Mouse (Mus musculus) cortical plate, adult 2 months (tissue): Measurements from ENCODE around the gene Hck. TPM values are rescaled to one million over a fixed set of nuclear protein-coding genes. Genes with fewer than 3 reads are reported as not detected.

Experiments used
- H3K27ac ChIP-seq: fragments of 200-500 bp; 2 replicates; pipeline ENCODE4 v1.5.1; 2012; ENCODE audit warnings: low read length, control low read depth, inconsistent platforms; ENCODE audit not compliant: insufficient read depth
- H3K4me1 ChIP-seq: fragments of 200-500 bp; 2 replicates; pipeline ENCODE4 v1.6.1; 2011; ENCODE audit warnings: low read length; ENCODE audit not compliant: control insufficient read depth, insufficient read depth
- H3K4me3 ChIP-seq: fragments of 200-500 bp; 2 replicates; pipeline ENCODE4 v1.5.1; 2011; ENCODE audit warnings: mild to moderate bottlenecking, low read length, control low read depth; ENCODE audit not compliant: insufficient read depth
- CTCF ChIP-seq: fragments of 200-500 bp; IDR thresholded peaks from 2 replicates; pipeline ENCODE4 v1.5.1; 2011; ENCODE audit warnings: mild to moderate bottlenecking, control low read depth, low read length; ENCODE audit not compliant: insufficient read depth; ENCODE audit errors: extremely low read depth
- POLR2A ChIP-seq: fragments of 200-500 bp; IDR thresholded peaks from 2 replicates; pipeline ENCODE4 v1.6.1; 2011; ENCODE audit warnings: mild to moderate bottlenecking, low read length, control low read depth; ENCODE audit not compliant: insufficient read depth; ENCODE audit errors: extremely low read depth
- polyA plus RNA-seq: library from polyadenylated mRNA; depleted of rRNA; stranded (reverse); fragments of >200 nt; gene quantifications from 2 replicates; pipeline ENCODE4 v1.2.3, GENCODE M21; 2012

Hck gene
- polyA plus RNA-seq, 1 experiment = 3.4 TPM

- H3K27ac ChIP-seq = no peak overlapping the region
- no peak for TF ChIP-seq CTCF
- TF ChIP-seq POLR2A = no peak
- H3K4me1 ChIP-seq = peaks cover 1% of the 10 kb centered on the region; the same call in 1 of the 2 replicates
- H3K4me3 ChIP-seq = no peak overlapping the region
Observed at GRCm38 (mm10) chr2:153167136-153167535, 58.9 kb downstream of the Hck start.

GRCm38 (mm10) chr2:153168134-153168820 is 60.0 kb downstream of the Hck start:
- Histone ChIP-seq H3K27ac (no peak overlapping the region), H3K4me1 (no peaks in the 10 kb centered on the region), H3K4me3 (no peak overlapping the region)
- TF ChIP-seq POLR2A (no peak), CTCF (no peak)

GRCm38 (mm10) chr2:153170490-153171224 is 62.4 kb downstream of the Hck start:
- TF ChIP-seq POLR2A = no peak

GRCm38 (mm10) chr2:153171966-153172365 is 63.7 kb downstream of the Hck start:
- H3K27ac ChIP-seq = no peak overlapping the region
- no peak for TF ChIP-seq CTCF
- no peak for TF ChIP-seq POLR2A
- no peaks in the 10 kb centered on the region for H3K4me1 ChIP-seq
- H3K4me3 ChIP-seq = no peak overlapping the region

More at GRCm38 (mm10) chr2:153170490-153171224, 62.4 kb downstream of the Hck start:
- Histone ChIP-seq H3K4me3 (no peak overlapping the region), H3K4me1 (no peaks in the 10 kb centered on the region), H3K27ac (no peak overlapping the region)

- Histone ChIP-seq H3K4me3 (no peak overlapping the region), H3K27ac (no peak overlapping the region), H3K4me1 (peaks cover 2% of the 10 kb centered on the region; the same call in 1 of the 2 replicates)
- TF ChIP-seq CTCF (no peak), POLR2A (no peak)
Observed at GRCm38 (mm10) chr2:153175995-153176570, 67.8 kb downstream of the Hck start.

- H3K27ac ChIP-seq = no peak overlapping the region
- H3K4me3 ChIP-seq = no peak overlapping the region
- H3K4me1 ChIP-seq = peaks cover 2% of the 10 kb centered on the region; the same call in 1 of the 2 replicates
- TF ChIP-seq POLR2A (no peak), CTCF (no peak)
Observed at GRCm38 (mm10) chr2:153177188-153177587, 68.9 kb downstream of the Hck start.

GRCm38 (mm10) chr2:153179126-153179860 is 71.0 kb downstream of the Hck start:
- no peak overlapping the region for H3K27ac ChIP-seq
- TF ChIP-seq POLR2A (no peak), CTCF (no peak)
- H3K4me3 ChIP-seq = no peak overlapping the region
- peaks cover 2% of the 10 kb centered on the region; the same call in 1 of the 2 replicates for H3K4me1 ChIP-seq

- H3K4me3 ChIP-seq = no peak overlapping the region
- H3K27ac ChIP-seq = no peak overlapping the region
- peaks cover 2% of the 10 kb centered on the region; the same call in 1 of the 2 replicates for H3K4me1 ChIP-seq
- no peak for TF ChIP-seq CTCF
- TF ChIP-seq POLR2A = no peak
Observed at GRCm38 (mm10) chr2:153179961-153180360, 71.7 kb downstream of the Hck start.

- Histone ChIP-seq H3K27ac (no peak overlapping the region), H3K4me1 (0 out of 2 replicates have a peak, but pooled peaks cover 3% of the 10 kb centered on the region), H3K4me3 (no peak overlapping the region)
- TF ChIP-seq CTCF (no peak), POLR2A (no peak)
Observed at GRCm38 (mm10) chr2:153186176-153186591, 77.9 kb downstream of the Hck start.
